Mouse (Mus musculus): ENCODE measurements around the gene Agtr1a. TPM values are rescaled to one million over a fixed set of nuclear protein-coding genes. Genes with fewer than 3 reads are reported as not detected.

The Agtr1a gene
- not detected for polyA plus RNA-seq (2012; fragmentation: generic; extraction: Trizol)

GRCm38 (mm10) chr13:30336148-30336801, at the start of gene Agtr1a:
Gene Agtr1a, plus strand, starts transcription at chr13:30336441.
- TF ChIP-seq TCF3 (IDR thresholded peaks at IDR 0.05; ENCODE audit: insufficient read length, low read depth) (no peak), MAX (IDR thresholded peaks at IDR 0.05; ENCODE audit: low read depth) (no peak), POLR2A (IDR thresholded peaks at IDR 0.05; ENCODE audit: insufficient read length, low read depth) (no peak), REST (IDR thresholded peaks at IDR 0.05; ENCODE audit: insufficient read depth, insufficient read length) (no peak), MYOD1 (IDR thresholded peaks at IDR 0.05; ENCODE audit: control insufficient read depth in 1 of 3, insufficient read length in 2 of 3, low read depth in 2 of 3) (no peak), SRF (IDR thresholded peaks at IDR 0.05; ENCODE audit: control insufficient read depth, insufficient read length, low read depth) (no peak), MYOG (IDR thresholded peaks at IDR 0.05; ENCODE audit: control insufficient read depth in 1 of 3, insufficient read depth in 1 of 3, insufficient read length in 2 of 3, low read depth in 2 of 3) (no peak), USF1 (IDR thresholded peaks at IDR 0.05; ENCODE audit: low read depth) (no peak), POLR2AphosphoS2 (IDR thresholded peaks at IDR 0.05; ENCODE audit: insufficient read length, low read depth) (no peak), CEBPB (IDR thresholded peaks at IDR 0.05; ENCODE audit: insufficient read depth, poor library complexity, severe bottlenecking) (no peak), E2F4 (IDR thresholded peaks at IDR 0.05; ENCODE audit: insufficient read depth) (no peak), TCF12 (IDR thresholded peaks at IDR 0.05; ENCODE audit: insufficient read depth, poor library complexity, severe bottlenecking) (no peak)
- H3K4me3 ChIP-seq = no peak within 1 kb of the TSS
- no peak within 1 kb of the TSS for H3ac ChIP-seq (ENCODE audit: control insufficient read depth, insufficient read length)
- no peaks in the 10 kb centered on the region for H3K27me3 ChIP-seq (ENCODE audit: control insufficient read depth, insufficient read depth, insufficient read length)
- no peaks in the 10 kb centered on the region for H3K79me2 ChIP-seq (ENCODE audit: control insufficient read depth, insufficient read depth)
- no peaks in the 10 kb centered on the region for H3K36me3 ChIP-seq (ENCODE audit: control insufficient read depth, insufficient read depth)
- no peak within 1 kb of the TSS for H3K4me2 ChIP-seq (ENCODE audit: low read depth)

GRCm38 (mm10) chr13:30310221-30310620, 26.0 kb upstream of the Agtr1a start:
- Histone ChIP-seq H3ac (ENCODE audit: control insufficient read depth, insufficient read length) (no peak overlapping the region), H3K4me3 (no peak overlapping the region), H3K36me3 (ENCODE audit: control insufficient read depth, insufficient read depth) (no peaks in the 10 kb centered on the region), H3K4me2 (ENCODE audit: low read depth) (no peak overlapping the region), H3K79me2 (ENCODE audit: control insufficient read depth, insufficient read depth) (no peaks in the 10 kb centered on the region), H3K27me3 (ENCODE audit: control insufficient read depth, insufficient read depth, insufficient read length) (no peaks in the 10 kb centered on the region)
- TF ChIP-seq MYOG (IDR thresholded peaks at IDR 0.05; ENCODE audit: control insufficient read depth in 1 of 3, insufficient read depth in 1 of 3, insufficient read length in 2 of 3, low read depth in 2 of 3) (no peak), POLR2AphosphoS2 (IDR thresholded peaks at IDR 0.05; ENCODE audit: insufficient read length, low read depth) (no peak), MAX (IDR thresholded peaks at IDR 0.05; ENCODE audit: low read depth) (no peak), CEBPB (IDR thresholded peaks at IDR 0.05; ENCODE audit: insufficient read depth, poor library complexity, severe bottlenecking) (no peak), POLR2A (IDR thresholded peaks at IDR 0.05; ENCODE audit: insufficient read length, low read depth) (no peak), TCF3 (IDR thresholded peaks at IDR 0.05; ENCODE audit: insufficient read length, low read depth) (no peak), USF1 (IDR thresholded peaks at IDR 0.05; ENCODE audit: low read depth) (no peak), MYOD1 (IDR thresholded peaks at IDR 0.05; ENCODE audit: control insufficient read depth in 1 of 3, insufficient read length in 2 of 3, low read depth in 2 of 3) (no peak), E2F4 (IDR thresholded peaks at IDR 0.05; ENCODE audit: insufficient read depth) (no peak), SRF (IDR thresholded peaks at IDR 0.05; ENCODE audit: control insufficient read depth, insufficient read length, low read depth) (no peak), TCF12 (IDR thresholded peaks at IDR 0.05; ENCODE audit: insufficient read depth, poor library complexity, severe bottlenecking) (no peak), REST (IDR thresholded peaks at IDR 0.05; ENCODE audit: insufficient read depth, insufficient read length) (no peak)

- no peaks in the 10 kb centered on the region for H3K79me2 ChIP-seq (ENCODE audit: control insufficient read depth, insufficient read depth)
- peaks cover 7% of the 10 kb centered on the region for H3K27me3 ChIP-seq (ENCODE audit: control insufficient read depth, insufficient read depth, insufficient read length)
- no peak overlapping the region for H3ac ChIP-seq (ENCODE audit: control insufficient read depth, insufficient read length)
- TF ChIP-seq SRF (IDR thresholded peaks at IDR 0.05; ENCODE audit: control insufficient read depth, insufficient read length, low read depth) (no peak), CEBPB (IDR thresholded peaks at IDR 0.05; ENCODE audit: insufficient read depth, poor library complexity, severe bottlenecking) (no peak), MAX (IDR thresholded peaks at IDR 0.05; ENCODE audit: low read depth) (no peak), E2F4 (IDR thresholded peaks at IDR 0.05; ENCODE audit: insufficient read depth) (no peak), TCF12 (IDR thresholded peaks at IDR 0.05; ENCODE audit: insufficient read depth, poor library complexity, severe bottlenecking) (no peak), TCF3 (IDR thresholded peaks at IDR 0.05; ENCODE audit: insufficient read length, low read depth) (no peak), USF1 (IDR thresholded peaks at IDR 0.05; ENCODE audit: low read depth) (no peak), MYOD1 (IDR thresholded peaks at IDR 0.05; ENCODE audit: control insufficient read depth in 1 of 3, insufficient read length in 2 of 3, low read depth in 2 of 3) (no peak), MYOG (IDR thresholded peaks at IDR 0.05; ENCODE audit: control insufficient read depth in 1 of 3, insufficient read depth in 1 of 3, insufficient read length in 2 of 3, low read depth in 2 of 3) (no peak), POLR2AphosphoS2 (IDR thresholded peaks at IDR 0.05; ENCODE audit: insufficient read length, low read depth) (no peak), REST (IDR thresholded peaks at IDR 0.05; ENCODE audit: insufficient read depth, insufficient read length) (no peak), POLR2A (IDR thresholded peaks at IDR 0.05; ENCODE audit: insufficient read length, low read depth) (no peak)
- no peak overlapping the region for H3K4me2 ChIP-seq (ENCODE audit: low read depth)
- no peaks in the 10 kb centered on the region for H3K36me3 ChIP-seq (ENCODE audit: control insufficient read depth, insufficient read depth)
- no peak overlapping the region for H3K4me3 ChIP-seq
Observed at GRCm38 (mm10) chr13:30324669-30325346, 11.4 kb upstream of the Agtr1a start.

- Histone ChIP-seq H3K4me2 (ENCODE audit: low read depth) (no peak overlapping the region), H3K27me3 (ENCODE audit: control insufficient read depth, insufficient read depth, insufficient read length) (no peaks in the 10 kb centered on the region), H3ac (ENCODE audit: control insufficient read depth, insufficient read length) (no peak overlapping the region), H3K79me2 (ENCODE audit: control insufficient read depth, insufficient read depth) (no peaks in the 10 kb centered on the region), H3K36me3 (ENCODE audit: control insufficient read depth, insufficient read depth) (no peaks in the 10 kb centered on the region), H3K4me3 (no peak overlapping the region)
- TF ChIP-seq SRF (IDR thresholded peaks at IDR 0.05; ENCODE audit: control insufficient read depth, insufficient read length, low read depth) = no peak
- no peak for TF ChIP-seq POLR2AphosphoS2 (IDR thresholded peaks at IDR 0.05; ENCODE audit: insufficient read length, low read depth)
- no peak for TF ChIP-seq REST (IDR thresholded peaks at IDR 0.05; ENCODE audit: insufficient read depth, insufficient read length)
- TF ChIP-seq POLR2A (IDR thresholded peaks at IDR 0.05; ENCODE audit: insufficient read length, low read depth) = no peak
- TF ChIP-seq MYOD1 (IDR thresholded peaks at IDR 0.05; ENCODE audit: control insufficient read depth in 1 of 3, insufficient read length in 2 of 3, low read depth in 2 of 3) = no peak
- TF ChIP-seq MAX (IDR thresholded peaks at IDR 0.05; ENCODE audit: low read depth) = no peak
- TF ChIP-seq USF1 (IDR thresholded peaks at IDR 0.05; ENCODE audit: low read depth) = no peak
- TF ChIP-seq TCF12 (IDR thresholded peaks at IDR 0.05; ENCODE audit: insufficient read depth, poor library complexity, severe bottlenecking) = no peak
- TF ChIP-seq TCF3 (IDR thresholded peaks at IDR 0.05; ENCODE audit: insufficient read length, low read depth) = no peak
- TF ChIP-seq MYOG (IDR thresholded peaks at IDR 0.05; ENCODE audit: control insufficient read depth in 1 of 3, insufficient read depth in 1 of 3, insufficient read length in 2 of 3, low read depth in 2 of 3) = no peak
- TF ChIP-seq E2F4 (IDR thresholded peaks at IDR 0.05; ENCODE audit: insufficient read depth) = no peak
- TF ChIP-seq CEBPB (IDR thresholded peaks at IDR 0.05; ENCODE audit: insufficient read depth, poor library complexity, severe bottlenecking) = no peak
Observed at GRCm38 (mm10) chr13:30331061-30331460, 5.2 kb upstream of the Agtr1a start.

Data from myocyte (in vitro differentiated cells).